Mouse (Mus musculus) lung, embryonic 14.5 days (tissue): ENCODE measurements at regions not wholly inside any gene's neighbourhood (a gene's known extent, or its start where the extent isn't known, plus 50 kb on each side); places are given as distances from the start of the nearest gene placed in this dataset.
A peak's percentile ranks its signal among the peaks of the same experiment; 100 is the strongest.
"Not testable (repeated sequence)": the region's sequence is repeated elsewhere in the genome, so short reads cannot be mapped to it uniquely, and the experiment has no call there.

Experiments
- ATAC-seq: fragments of 200-750 bp; cut with Nextera tagmentation; 2 replicates; pipeline ENCODE4 v1.8.0; 2017; ENCODE audit warnings: mild to moderate bottlenecking, moderate TSS enrichment, moderate library complexity; ENCODE audit not compliant: insufficient read depth
- DNase-seq: peaks from one replicate; pipeline ENCODE4 v3.0.0-alpha.2; 2015
- H3K27ac ChIP-seq: fragments of 300-500 bp; sonication (generic); 2 replicates; pipeline ENCODE4 v1.5.1; 2014; ENCODE audit warnings: low read depth, mild to moderate bottlenecking, moderate library complexity
- H3K27me3 ChIP-seq: fragments of 300-500 bp; sonication (generic); 2 replicates; pipeline ENCODE4 v1.6.1; 2014; ENCODE audit warnings: low read length, control low read depth; ENCODE audit not compliant: insufficient read depth
- H3K36me3 ChIP-seq: fragments of 300-500 bp; sonication (generic); 2 replicates; pipeline ENCODE4 v1.6.1; 2014; ENCODE audit warnings: control low read depth; ENCODE audit not compliant: insufficient read depth
- H3K4me1 ChIP-seq: fragments of 300-500 bp; sonication (generic); 2 replicates; pipeline ENCODE4 v1.6.1; 2014; ENCODE audit warnings: antibody characterized with exemption, control low read depth; ENCODE audit not compliant: insufficient read depth
- H3K4me2 ChIP-seq: fragments of 300-500 bp; sonication (generic); 2 replicates; pipeline ENCODE4 v1.6.1; 2014; ENCODE audit warnings: mild to moderate bottlenecking
- H3K4me3 ChIP-seq: fragments of 300-500 bp; sonication (generic); 2 replicates; pipeline ENCODE4 v1.5.1; 2014; ENCODE audit warnings: low read depth, low read length
- H3K9ac ChIP-seq: fragments of 300-500 bp; sonication (generic); 2 replicates; pipeline ENCODE4 v1.6.1; 2014
- H3K9me3 ChIP-seq: fragments of 300-500 bp; sonication (generic); 2 replicates; pipeline ENCODE4 v1.6.1; 2016; ENCODE audit warnings: low read depth, low read length, control low read depth
- CTCF ChIP-seq: IDR thresholded peaks from 2 replicates; pipeline ENCODE4 v1.5.1; 2016; ENCODE audit warnings: antibody characterized with exemption, low read depth
- WGBS: fragments of 180-500 bp; shearing (Covaris S2); extraction: QIAGEN DNeasy Blood & Tissue Kit; methylation state at CpG from one replicate; pipeline ENCODE4 v1.1.7; 2014; 5-methylcytosine and 5-hydroxymethylcytosine counted together

- no peak overlapping the region for H3K9ac ChIP-seq
- no peak for ATAC-seq
- no peak overlapping the region for H3K4me3 ChIP-seq
- no peak for TF ChIP-seq CTCF
- no peaks in the 10 kb centered on the region for H3K27me3 ChIP-seq
- no peaks in the 10 kb centered on the region for H3K9me3 ChIP-seq
- no peaks in the 10 kb centered on the region for H3K36me3 ChIP-seq
- WGBS, result 66% methylated on average over 2 of the region's 2 CpGs
- no peaks in the 10 kb centered on the region for H3K4me1 ChIP-seq
- no peak overlapping the region for H3K27ac ChIP-seq
- no peak for DNase-seq
- no peak overlapping the region for H3K4me2 ChIP-seq
These were observed 837.0 kb upstream of the Gpc5 start for GRCm38 (mm10) chr14:114255037-114255436.

GRCm38 (mm10) chr14:114261657-114262056 is 830.4 kb upstream of the Gpc5 start:
- no peaks in the 10 kb centered on the region for H3K27me3 ChIP-seq
- H3K9ac ChIP-seq, result no peak overlapping the region
- no peaks in the 10 kb centered on the region for H3K9me3 ChIP-seq
- TF ChIP-seq CTCF, result no peak
- ATAC-seq (no peak), DNase-seq (no peak)
- no peak overlapping the region for H3K4me2 ChIP-seq
- no peaks in the 10 kb centered on the region for H3K36me3 ChIP-seq
- no peak overlapping the region for H3K27ac ChIP-seq
- H3K4me3 ChIP-seq, result no peak overlapping the region
- 71% methylated on average over 2 of the region's 2 CpGs for WGBS
- H3K4me1 ChIP-seq, result no peaks in the 10 kb centered on the region

DNA sequence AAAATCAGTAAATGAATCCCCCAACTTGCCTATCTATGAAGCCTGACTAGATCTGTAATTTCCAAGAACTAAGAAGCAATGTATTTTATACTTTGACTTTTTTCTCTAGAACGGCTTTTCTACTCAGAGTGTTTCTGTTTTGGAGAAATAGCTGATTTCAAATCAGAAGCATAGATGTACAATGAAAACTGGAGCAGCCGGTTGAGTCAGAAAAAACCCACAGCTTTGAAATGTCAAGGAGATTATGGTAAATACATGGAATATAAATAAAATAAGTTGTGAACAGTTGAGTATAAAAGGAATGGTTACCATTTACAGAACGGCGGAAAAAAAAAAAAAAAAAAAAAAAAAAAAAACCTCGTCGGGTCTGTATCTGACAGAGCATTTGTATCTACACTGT is 791.4 kb upstream of the Gpc5 start:
- Histone ChIP-seq H3K27ac (no peak overlapping the region), H3K4me1 (no peaks in the 10 kb centered on the region), H3K4me2 (no peak overlapping the region), H3K4me3 (no peak overlapping the region), H3K27me3 (no peaks in the 10 kb centered on the region), H3K9ac (no peak overlapping the region), H3K36me3 (no peaks in the 10 kb centered on the region), H3K9me3 (no peaks in the 10 kb centered on the region)
- DNase-seq (no peak), ATAC-seq (no peak)
- 82% methylated on average over 6 of the region's 6 CpGs for WGBS
- no peak for TF ChIP-seq CTCF

DNA sequence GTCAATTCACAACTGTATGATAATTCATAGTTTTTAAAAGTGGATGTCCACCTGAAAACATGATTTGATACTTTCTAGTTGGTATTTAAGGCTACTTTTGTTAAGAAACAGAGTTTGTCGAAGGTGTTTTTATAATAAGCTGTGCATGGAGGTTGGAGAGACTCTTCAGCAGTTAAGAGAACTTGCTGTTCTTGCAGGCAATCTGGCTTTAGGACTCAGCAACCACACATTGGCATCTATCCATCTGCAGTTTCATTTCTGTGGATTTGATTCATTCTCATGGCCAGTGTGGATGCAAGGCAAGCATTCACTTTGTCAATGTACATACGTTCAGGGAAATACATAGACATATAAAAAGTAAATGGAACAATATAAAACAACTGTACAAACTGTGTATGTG is 784.5 kb upstream of the Gpc5 start:
- 76% methylated on average over 2 of the region's 2 CpGs for WGBS
- no peak overlapping the region for H3K4me3 ChIP-seq
- no peak for DNase-seq
- no peaks in the 10 kb centered on the region for H3K4me1 ChIP-seq
- no peaks in the 10 kb centered on the region for H3K27me3 ChIP-seq
- H3K27ac ChIP-seq, result no peak overlapping the region
- no peak for ATAC-seq
- no peak overlapping the region for H3K9ac ChIP-seq
- no peak overlapping the region for H3K4me2 ChIP-seq
- H3K9me3 ChIP-seq, result no peaks in the 10 kb centered on the region
- no peak for TF ChIP-seq CTCF
- H3K36me3 ChIP-seq, result no peaks in the 10 kb centered on the region

- WGBS, result 72% methylated on average over 6 of the region's 6 CpGs
- no peak for DNase-seq
- H3K4me1 ChIP-seq, result no peaks in the 10 kb centered on the region
- H3K9me3 ChIP-seq, result no peaks in the 10 kb centered on the region
- H3K9ac ChIP-seq, result no peak overlapping the region
- H3K4me2 ChIP-seq, result no peak overlapping the region
- no peak overlapping the region for H3K27ac ChIP-seq
- H3K27me3 ChIP-seq, result no peaks in the 10 kb centered on the region
- ATAC-seq, result no peak
- no peak overlapping the region for H3K4me3 ChIP-seq
- no peaks in the 10 kb centered on the region for H3K36me3 ChIP-seq
- TF ChIP-seq CTCF, result no peak
These were observed 759.4 kb upstream of the Gpc5 start for GRCm38 (mm10) chr14:114332662-114333061.

DNA sequence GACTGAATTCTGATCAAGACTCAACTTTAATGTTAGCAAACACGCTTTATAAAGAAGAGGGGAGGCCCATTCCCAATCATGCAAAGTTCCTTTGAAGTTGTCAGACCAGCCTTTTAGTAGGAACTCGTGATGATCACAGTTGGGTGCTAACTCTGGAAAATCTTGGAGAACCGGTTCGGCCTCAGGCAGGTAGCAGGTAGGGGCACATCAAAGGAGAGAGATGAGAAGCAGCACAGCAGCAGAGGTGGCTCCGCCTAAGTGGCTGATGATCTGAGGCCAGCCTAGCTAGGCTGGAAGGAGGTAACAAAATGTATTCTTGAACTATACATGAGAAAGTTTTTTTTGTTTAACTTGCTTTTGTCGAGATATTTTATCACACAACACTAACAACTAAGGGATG is 742.7 kb upstream of the Gpc5 start:
- DNase-seq (peak; percentile 9), ATAC-seq (peak; percentile 54; the same call in 1 of the 2 replicates)
- TF ChIP-seq CTCF, result no peak
- no peaks in the 10 kb centered on the region for H3K4me1 ChIP-seq
- no peaks in the 10 kb centered on the region for H3K9me3 ChIP-seq
- no peak overlapping the region for H3K4me2 ChIP-seq
- 41% methylated on average over 6 of the region's 6 CpGs for WGBS
- H3K9ac ChIP-seq, result no peak overlapping the region
- no peaks in the 10 kb centered on the region for H3K36me3 ChIP-seq
- H3K27me3 ChIP-seq, result no peaks in the 10 kb centered on the region
- H3K27ac ChIP-seq, result no peak overlapping the region
- no peak overlapping the region for H3K4me3 ChIP-seq

GRCm38 (mm10) chr14:114349816-114350215 is 742.2 kb upstream of the Gpc5 start:
- WGBS, result 71% methylated on average over 2 of the region's 11 CpGs
- ATAC-seq, result not testable (repeated sequence)

DNA sequence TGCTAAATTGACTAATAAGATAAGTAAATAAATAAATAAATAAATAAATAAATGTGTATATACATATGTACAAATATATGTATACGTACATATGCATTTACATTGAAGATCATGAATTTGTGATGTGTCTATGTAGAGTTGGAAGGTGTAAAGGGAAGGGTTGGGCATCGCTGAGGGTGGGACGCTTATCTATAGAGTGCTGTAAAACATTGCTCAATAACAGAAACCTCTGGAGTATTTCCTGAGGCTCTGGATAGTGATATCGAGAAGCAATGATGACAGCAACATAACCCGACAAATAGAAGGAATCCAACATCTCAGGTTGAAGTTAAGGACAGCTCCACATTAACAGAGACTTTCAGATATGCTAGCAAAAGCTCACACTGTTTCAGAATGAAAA is 739.7 kb upstream of the Gpc5 start:
- H3K36me3 ChIP-seq, result no peaks in the 10 kb centered on the region
- TF ChIP-seq CTCF, result no peak
- no peaks in the 10 kb centered on the region for H3K9me3 ChIP-seq
- H3K4me1 ChIP-seq, result no peaks in the 10 kb centered on the region
- no peak overlapping the region for H3K27ac ChIP-seq
- 93% methylated on average over 5 of the region's 5 CpGs for WGBS
- H3K4me2 ChIP-seq, result no peak overlapping the region
- no peaks in the 10 kb centered on the region for H3K27me3 ChIP-seq
- ATAC-seq (no peak), DNase-seq (no peak)
- no peak overlapping the region for H3K4me3 ChIP-seq
- H3K9ac ChIP-seq, result no peak overlapping the region

More at GRCm38 (mm10) chr14:114349816-114350215, 742.2 kb upstream of the Gpc5 start:
- H3K4me2 ChIP-seq, H3K27me3 ChIP-seq, H3K4me1 ChIP-seq, H3K9me3 ChIP-seq, DNase-seq, H3K36me3 ChIP-seq, H3K27ac ChIP-seq, H3K9ac ChIP-seq, H3K4me3 ChIP-seq: not testable (repeated sequence)
